12 mouse cellular contexts compared by ENCODE assay signal in genomic region chr11:80148313-80148712, GRCm38 (mm10). TPM values are rescaled to one million over a fixed set of nuclear protein-coding genes. Genes with fewer than 3 reads are reported as not detected.
DNase-seq lines count a peak whose midpoint lies in the region; ATAC-seq and TF ChIP-seq lines count a peak whose summit lies in the region.
"Had no signal": no experiment of that assay in that cellular context is flagged by ENCODE, and none has a peak within 500 bp of the region (broad histone marks: within the 10 kb centered on the region; RNA-seq: fewer than 3 reads in every experiment).

No protein-coding gene starts in this region.

- DNase-seq in kidney, adult 11 months = peak; percentile 67
- DNase-seq in kidney, adult 18-20 months = no peak
- peak; percentile 60 to 82 for DNase-seq in heart, adult 2 months
- DNase-seq in kidney, postnatal 0 days (ENCODE audit: low spot score) = peak; percentile 70
- DNase-seq in cerebellum, postnatal 4 days (ENCODE audit: low spot score in 2 of 2) = no peak
- DNase-seq: cerebellum, postnatal 36 days; right cerebral cortex, adult 18-20 months had no signal

- no peaks in the 10 kb centered on the region for H3K79me2 ChIP-seq in heart, adult 2 months (replicated peaks; ENCODE audit: control insufficient read depth, insufficient read depth, low read length)

- no peak overlapping the region for H3K27ac ChIP-seq in heart, adult 2 months
- H3K27ac ChIP-seq in kidney, postnatal 0 days = no peak overlapping the region
- no peak overlapping the region for H3K27ac ChIP-seq in stomach, embryonic 14.5 days (ENCODE audit: low read length)

- intact Hi-C loops in heart, adult 2 months (cut with DNase I) = no loop called here

- ATAC-seq in kidney, postnatal 0 days (replicated peaks; ENCODE audit: low FRiP score, low read depth) = peak; percentile 47; the same call in 1 of the 2 replicates
- ATAC-seq in stomach, embryonic 14.5 days (ENCODE audit: insufficient number of reproducible peaks, insufficient read depth, low FRiP score, low read depth) = peak; percentile 56; the same call in 1 of the 2 replicates
- no peak for ATAC-seq in megakaryocyte, adult 5-6 weeks (ENCODE audit: poor library complexity, severe bottlenecking)
- ATAC-seq: liver, embryonic 12.5 days had no signal

- H3K4me1 ChIP-seq in heart, adult 2 months (ENCODE audit: control insufficient read depth, insufficient read depth, low read length) = peaks cover 3% of the 10 kb centered on the region; the same call in 1 of the 2 replicates
- 0 out of 2 replicates have a peak, but pooled peaks cover under 1% of the 10 kb centered on the region for H3K4me1 ChIP-seq in kidney, postnatal 0 days (replicated peaks; ENCODE audit: insufficient read depth, low read length)
- no peaks in the 10 kb centered on the region for H3K4me1 ChIP-seq in stomach, embryonic 14.5 days (ENCODE audit: control insufficient read depth, insufficient read depth, low read length)

- H3K4me3 ChIP-seq in heart, adult 2 months = no peak overlapping the region
- H3K4me3 ChIP-seq in kidney, postnatal 0 days (replicated peaks; ENCODE audit: low read depth, low read length) = no peak overlapping the region
- no peak overlapping the region for H3K4me3 ChIP-seq in stomach, embryonic 14.5 days (ENCODE audit: low read depth, low read length)
- H3K4me3 ChIP-seq: erythroblast, embryonic 14.5 days; liver, embryonic 12.5 days had no signal

- 47% methylated on average over 1 of the region's 1 CpGs for WGBS in heart, adult 2 months
- WGBS in kidney, postnatal 0 days = 48% methylated on average over 1 of the region's 1 CpGs
- WGBS in stomach, embryonic 14.5 days = 32% methylated on average over 1 of the region's 1 CpGs

- no peaks in the 10 kb centered on the region for H3K36me3 ChIP-seq in heart, adult 2 months (ENCODE audit: control insufficient read depth, insufficient read depth, low read length)
- H3K36me3 ChIP-seq in kidney, postnatal 0 days (ENCODE audit: insufficient read depth, low read length) = no peaks in the 10 kb centered on the region
- no peaks in the 10 kb centered on the region for H3K36me3 ChIP-seq in stomach, embryonic 14.5 days (ENCODE audit: control insufficient read depth, insufficient read depth, low read length)
- H3K36me3 ChIP-seq: liver, embryonic 12.5 days had no signal

- TF ChIP-seq EP300 in heart, adult 2 months (IDR thresholded peaks at IDR 0.05; ENCODE audit: insufficient read depth, low read depth, low read length) = peak; percentile 80

- no peaks in the 10 kb centered on the region for H3K9me3 ChIP-seq in kidney, postnatal 0 days (replicated peaks; ENCODE audit: low read length)
- no peaks in the 10 kb centered on the region for H3K9me3 ChIP-seq in stomach, embryonic 14.5 days (ENCODE audit: control insufficient read depth, low read depth, low read length)
- H3K9me3 ChIP-seq: liver, embryonic 12.5 days had no signal

- TF ChIP-seq POLR2A in heart, adult 2 months (IDR thresholded peaks at IDR 0.05; ENCODE audit: insufficient read depth, low read depth, low read length) = no peak

- H3K4me2 ChIP-seq in kidney, postnatal 0 days (ENCODE audit: low read length) = no peak overlapping the region
- no peak overlapping the region for H3K4me2 ChIP-seq in stomach, embryonic 14.5 days (replicated peaks; ENCODE audit: low read depth, low read length)
- H3K4me2 ChIP-seq: liver, embryonic 12.5 days; midbrain, embryonic 11.5 days had no signal

- H3K27me3 ChIP-seq in heart, adult 2 months (ENCODE audit: control insufficient read depth, insufficient read depth, low read length) = no peaks in the 10 kb centered on the region
- no peaks in the 10 kb centered on the region for H3K27me3 ChIP-seq in kidney, postnatal 0 days (ENCODE audit: insufficient read depth, low read length)
- peaks cover 4% of the 10 kb centered on the region for H3K27me3 ChIP-seq in stomach, embryonic 14.5 days (ENCODE audit: control insufficient read depth, insufficient read depth, low read length)

- H3K9ac ChIP-seq in heart, adult 2 months (ENCODE audit: low read depth, low read length) = no peak overlapping the region
- H3K9ac ChIP-seq in kidney, postnatal 0 days (ENCODE audit: low read depth, low read length) = no peak overlapping the region
- H3K9ac ChIP-seq in stomach, embryonic 14.5 days (replicated peaks; ENCODE audit: low read depth, low read length) = no peak overlapping the region
- H3K9ac ChIP-seq: liver, embryonic 12.5 days had no signal

- TF ChIP-seq CTCF in heart, adult 2 months (IDR thresholded peaks at IDR 0.05) = no peak
- no peak for TF ChIP-seq CTCF in kidney, postnatal 0 days (IDR thresholded peaks at IDR 0.05; ENCODE audit: low read depth)

RNA-seq across cellular contexts. Expression of gene Adap2, which starts 5.6 kb away (rescaled TPM):
- 10 to 100 TPM; 10.5 to 11.0 TPM for total RNA-seq in heart, adult 2 months (2021)
- 5.5 and 8.1 TPM in 2 replicates for polyA plus RNA-seq in heart, adult 2 months (2012; rRNA removed)
- 3.6 and 4.3 TPM in 2 replicates for polyA plus RNA-seq in kidney, postnatal 0 days (2015; fragmentation: Nextera tagmentation; extraction: Ambion mirVana)
- polyA plus RNA-seq in stomach, embryonic 14.5 days (2014; fragmentation: Nextera tagmentation; extraction: Ambion mirVana) = 2.3 and 3.0 TPM in 2 replicates
- 2.7 and 3.7 TPM in 2 replicates for total RNA-seq in megakaryocyte, adult 5-6 weeks (2015)
- total RNA-seq in megakaryocyte, adult 5-6 weeks (2017) = 4.2 and 5.8 TPM in 2 replicates
- polyA plus RNA-seq: erythroblast, embryonic 14.5 days had no signal

RNA-seq across cellular contexts. Expression of gene Tefm, which starts 6.3 kb away (rescaled TPM):
- total RNA-seq in heart, adult 2 months (2021) = 10 to 100 TPM; 24.4 to 28.7 TPM
- polyA plus RNA-seq in heart, adult 2 months (2012; rRNA removed) = 14.7 and 21.3 TPM in 2 replicates
- polyA plus RNA-seq in kidney, postnatal 0 days (2015; fragmentation: Nextera tagmentation; extraction: Ambion mirVana) = 35.9 and 36.5 TPM in 2 replicates
- polyA plus RNA-seq in stomach, embryonic 14.5 days (2014; fragmentation: Nextera tagmentation; extraction: Ambion mirVana) = 25.9 and 28.2 TPM in 2 replicates
- total RNA-seq in megakaryocyte, adult 5-6 weeks (2015) = 9.7 and 11.4 TPM in 2 replicates
- total RNA-seq in megakaryocyte, adult 5-6 weeks (2017) = 10.4 and 11.4 TPM in 2 replicates
- polyA plus RNA-seq: erythroblast, embryonic 14.5 days had no signal

RNA-seq across cellular contexts. Expression of gene Rnf135, which starts 35.3 kb away (rescaled TPM):
- 1 to 10 TPM; 4.4 to 4.6 TPM for total RNA-seq in heart, adult 2 months (2021)
- 5.4 and 6.3 TPM in 2 replicates for polyA plus RNA-seq in heart, adult 2 months (2012; rRNA removed)
- polyA plus RNA-seq in kidney, postnatal 0 days (2015; fragmentation: Nextera tagmentation; extraction: Ambion mirVana) = 11.8 and 12.9 TPM in 2 replicates
- 8.4 TPM in 2 replicates for polyA plus RNA-seq in stomach, embryonic 14.5 days (2014; fragmentation: Nextera tagmentation; extraction: Ambion mirVana)
- 4.8 and 9.1 TPM in 2 replicates for total RNA-seq in megakaryocyte, adult 5-6 weeks (2015)
- 4.4 and 4.7 TPM in 2 replicates for total RNA-seq in megakaryocyte, adult 5-6 weeks (2017)

RNA-seq across cellular contexts. Expression of gene Atad5, which starts 59.1 kb away (rescaled TPM):
- total RNA-seq in heart, adult 2 months (2021) = under 1 TPM; 0.70 to 0.84 TPM
- 0.27 and 0.44 TPM in 2 replicates for polyA plus RNA-seq in heart, adult 2 months (2012; rRNA removed)
- 4.9 and 6.0 TPM in 2 replicates for polyA plus RNA-seq in kidney, postnatal 0 days (2015; fragmentation: Nextera tagmentation; extraction: Ambion mirVana)
- polyA plus RNA-seq in stomach, embryonic 14.5 days (2014; fragmentation: Nextera tagmentation; extraction: Ambion mirVana) = 15.1 and 16.3 TPM in 2 replicates
- 22.8 and 23.3 TPM in 2 replicates for total RNA-seq in megakaryocyte, adult 5-6 weeks (2015)
- total RNA-seq in megakaryocyte, adult 5-6 weeks (2017) = 18.0 and 27.4 TPM in 2 replicates

Comparison
In these comparisons a context has a peak if more than half of its experiments do, and no peak if none do; other contexts are left out.
1. DNase-seq: peak in kidney, adult 11 months (single experiment), heart, adult 2 months (2 of 2) and kidney, postnatal 0 days (single experiment); none in kidney, adult 18-20 months (single experiment) and cerebellum, postnatal 4 days (0 of 2).